ENCODE assay signal across 8 mouse cellular contexts in genomic region chr7:34393215-34393614, GRCm38 (mm10). TPM values are rescaled to one million over a fixed set of nuclear protein-coding genes. Genes with fewer than 3 reads are reported as not detected.
DNase-seq lines count a peak whose midpoint lies in the region; ATAC-seq lines count a peak whose summit lies in the region.
"Had no signal": no experiment of that assay in that cellular context is flagged by ENCODE, and none has a peak within 500 bp of the region (broad histone marks: within the 10 kb centered on the region; RNA-seq: fewer than 3 reads in every experiment).

TSS of gene Lsm14a (minus strand) at chr7:34393315.

- H3K27ac ChIP-seq in forebrain, embryonic 13.5 days: no peak within 1 kb of the TSS
- H3K27ac ChIP-seq in hindbrain, embryonic 11.5 days (ENCODE audit: low read depth, low read length): no peak within 1 kb of the TSS
- H3K27ac ChIP-seq in liver, embryonic 13.5 days: no peak within 1 kb of the TSS

- H3K9ac ChIP-seq in forebrain, embryonic 13.5 days: no peak within 1 kb of the TSS
- H3K9ac ChIP-seq in hindbrain, embryonic 11.5 days (ENCODE audit: low read depth, low read length): no peak within 1 kb of the TSS
- no peak within 1 kb of the TSS for H3K9ac ChIP-seq in liver, embryonic 13.5 days

- H3K27me3 ChIP-seq in forebrain, embryonic 13.5 days: no peaks in the 10 kb centered on the region
- H3K27me3 ChIP-seq in hindbrain, embryonic 11.5 days (ENCODE audit: control insufficient read depth, insufficient read depth, low read length): no peaks in the 10 kb centered on the region
- no peaks in the 10 kb centered on the region for H3K27me3 ChIP-seq in liver, embryonic 13.5 days

- DNase-seq in urinary bladder, adult 2 months (ENCODE audit: low spot score): no peak
- no peak for DNase-seq in urinary bladder, postnatal 4 days (ENCODE audit: low spot score in 2 of 2)
- DNase-seq in hindbrain, embryonic 11.5 days (ENCODE audit: low spot score): no peak
- no peak for DNase-seq in liver, embryonic 13.5 days
- DNase-seq in Muller cell, postnatal 12 days (ENCODE audit: inconsistent ontology term): no peak
- DNase-seq in thymus, postnatal 14 days: no peak

- H3K4me1 ChIP-seq in forebrain, embryonic 13.5 days: peaks cover 13% of the 10 kb centered on the region
- no peaks in the 10 kb centered on the region for H3K4me1 ChIP-seq in hindbrain, embryonic 11.5 days (replicated peaks; ENCODE audit: control insufficient read depth, insufficient read depth, low read length)
- H3K4me1 ChIP-seq in liver, embryonic 13.5 days (replicated peaks): peaks cover 10% of the 10 kb centered on the region

- H3K9me3 ChIP-seq in forebrain, embryonic 13.5 days (replicated peaks): no peaks in the 10 kb centered on the region
- no peaks in the 10 kb centered on the region for H3K9me3 ChIP-seq in hindbrain, embryonic 11.5 days (ENCODE audit: control insufficient read depth, low read length)
- H3K9me3 ChIP-seq in liver, embryonic 13.5 days (replicated peaks): no peaks in the 10 kb centered on the region

- H3K36me3 ChIP-seq in forebrain, embryonic 13.5 days (ENCODE audit: poor library complexity, severe bottlenecking): no peaks in the 10 kb centered on the region
- no peaks in the 10 kb centered on the region for H3K36me3 ChIP-seq in hindbrain, embryonic 11.5 days (ENCODE audit: control insufficient read depth, insufficient read depth, low read length)
- H3K36me3 ChIP-seq in liver, embryonic 13.5 days: no peaks in the 10 kb centered on the region

- no peak for ATAC-seq in forebrain, embryonic 13.5 days
- no peak for ATAC-seq in hindbrain, embryonic 11.5 days (ENCODE audit: low FRiP score)
- no peak for ATAC-seq in liver, embryonic 13.5 days (ENCODE audit: low read depth)

- H3K4me2 ChIP-seq in forebrain, embryonic 13.5 days: no peak within 1 kb of the TSS
- H3K4me2 ChIP-seq in hindbrain, embryonic 11.5 days (replicated peaks; ENCODE audit: low read depth, low read length): no peak within 1 kb of the TSS
- H3K4me2 ChIP-seq in liver, embryonic 13.5 days: no peak within 1 kb of the TSS

- no peak within 1 kb of the TSS for H3K4me3 ChIP-seq in forebrain, embryonic 13.5 days
- H3K4me3 ChIP-seq in hindbrain, embryonic 11.5 days (ENCODE audit: low read depth, low read length): no peak within 1 kb of the TSS
- no peak within 1 kb of the TSS for H3K4me3 ChIP-seq in liver, embryonic 13.5 days (replicated peaks)
- H3K4me3 ChIP-seq: erythroblast, embryonic 14.5 days had no signal

RNA-seq across cellular contexts. Expression of gene Lsm14a, which starts in this region (rescaled TPM):
- polyA plus RNA-seq in urinary bladder, adult 2 months (2012; rRNA removed): 61.6 and 77.2 TPM in 2 replicates
- polyA plus RNA-seq in forebrain, embryonic 13.5 days (2015; fragmentation: Nextera tagmentation; extraction: Ambion mirVana): 95.1 and 96.0 TPM in 2 replicates
- 67.8 and 68.1 TPM in 2 replicates for polyA plus RNA-seq in hindbrain, embryonic 11.5 days (2014; fragmentation: Nextera tagmentation; extraction: Ambion mirVana)
- 46.9 and 51.8 TPM in 2 replicates for polyA plus RNA-seq in liver, embryonic 13.5 days (2015; fragmentation: Nextera tagmentation; extraction: Ambion mirVana)
